ENCODE assay signal across 17 mouse cellular contexts in genomic region chr10:5527634-5528033, GRCm38 (mm10). TPM values are rescaled to one million over a fixed set of nuclear protein-coding genes. Genes with fewer than 3 reads are reported as not detected.
A peak's percentile ranks its signal among the peaks of the same experiment; 100 is the strongest.
DNase-seq lines count a peak whose midpoint lies in the region; ATAC-seq and TF ChIP-seq lines count a peak whose summit lies in the region.
"Had no signal": no experiment of that assay in that cellular context is flagged by ENCODE, and none has a peak within 500 bp of the region (broad histone marks: within the 10 kb centered on the region; RNA-seq: fewer than 3 reads in every experiment).

No protein-coding gene starts in this region.

- H3K27ac ChIP-seq in kidney, embryonic 15.5 days: no peak overlapping the region
- no peak overlapping the region for H3K27ac ChIP-seq in CH12.LX (ENCODE audit: insufficient read depth, low read depth)
- H3K27ac ChIP-seq: forebrain, embryonic 15.5 days; macrophage; neural tube, embryonic 15.5 days had no signal

- H3K4me2 ChIP-seq in kidney, embryonic 15.5 days: no peak overlapping the region
- H3K4me2 ChIP-seq in CH12.LX (ENCODE audit: insufficient read depth, low read depth, poor library complexity, severe bottlenecking): no peak overlapping the region
- H3K4me2 ChIP-seq: forebrain, embryonic 15.5 days; neural tube, embryonic 15.5 days had no signal

- no peaks in the 10 kb centered on the region for H3K79me2 ChIP-seq in CH12.LX (replicated peaks; ENCODE audit: control insufficient read depth, extremely low read depth, insufficient read depth, poor library complexity, severe bottlenecking)

- peak; percentile 35 to 62 for DNase-seq in cerebellum, postnatal 14 days
- DNase-seq in kidney, postnatal 14 days: peak; percentile 6
- peak; percentile 65 for DNase-seq in 416B (ENCODE audit: low read depth)
- peak; percentile 39 for DNase-seq in CH12.LX (ENCODE audit: extremely low read depth)
- no peak for DNase-seq in urinary bladder, postnatal 14 days (ENCODE audit: low spot score)
- DNase-seq: adrenal gland, postnatal 25 days; liver; liver, postnatal 0 days; midbrain, embryonic 14.5 days had no signal

- no peaks in the 10 kb centered on the region for H3K9me3 ChIP-seq in kidney, embryonic 15.5 days (replicated peaks)
- H3K9me3 ChIP-seq in CH12.LX (replicated peaks; ENCODE audit: low read length): no peaks in the 10 kb centered on the region
- H3K9me3 ChIP-seq: forebrain, embryonic 15.5 days; neural tube, embryonic 15.5 days had no signal

- dilution Hi-C loops in CH12.LX (cut with MboI; ENCODE audit: extremely low pct_ligation_motif_present, extremely low pct_unique_long_range_greater_than_20kb, low sequenced_read_pairs): no loop called here

- no peak overlapping the region for H3K4me3 ChIP-seq in kidney, embryonic 15.5 days (replicated peaks)
- no peak overlapping the region for H3K4me3 ChIP-seq in CH12.LX (replicated peaks in 1 of 3; ENCODE audit: low read depth in 2 of 3, low read length in 2 of 3, poor library complexity in 1 of 3)
- H3K4me3 ChIP-seq: erythroblast, embryonic 14.5 days; forebrain, embryonic 15.5 days; myocyte; neural tube, embryonic 15.5 days had no signal

- TF ChIP-seq POLR2A in CH12.LX (IDR thresholded peaks at IDR 0.05; ENCODE audit: low read depth, low read length): no peak

- no peak for TF ChIP-seq RAD21 in CH12.LX (IDR thresholded peaks at IDR 0.05; ENCODE audit: low read depth, low read length)

- ATAC-seq in cerebellum, adult (ENCODE audit: insufficient number of reproducible peaks, low FRiP score, low TSS enrichment): no peak
- ATAC-seq in kidney, embryonic 15.5 days (replicated peaks; ENCODE audit: low FRiP score): no peak
- ATAC-seq: CD4-positive, CD25-positive, alpha-beta regulatory T cell, adult 4 months; forebrain, embryonic 15.5 days; liver, postnatal 0 days had no signal

- H3K36me3 ChIP-seq in kidney, embryonic 15.5 days: no peaks in the 10 kb centered on the region
- no peaks in the 10 kb centered on the region for H3K36me3 ChIP-seq in CH12.LX (replicated peaks in 1 of 2; ENCODE audit: control insufficient read depth in 1 of 2, insufficient read depth in 1 of 2, low read length in 1 of 2)
- H3K36me3 ChIP-seq: forebrain, embryonic 15.5 days; neural tube, embryonic 15.5 days had no signal

- 61% methylated on average over 4 of the region's 4 CpGs for WGBS in kidney, embryonic 15.5 days

- no peaks in the 10 kb centered on the region for H3K27me3 ChIP-seq in kidney, embryonic 15.5 days
- H3K27me3 ChIP-seq in CH12.LX (replicated peaks): no peaks in the 10 kb centered on the region
- H3K27me3 ChIP-seq: forebrain, embryonic 15.5 days; neural tube, embryonic 15.5 days had no signal

- in situ Hi-C loops in CH12.LX (cut with MboI; ENCODE audit: low pct_ligation_motif_present, low pct_unique_long_range_greater_than_20kb, low sequenced_read_pairs): no loop called here

- H3K4me1 ChIP-seq in kidney, embryonic 15.5 days: no peaks in the 10 kb centered on the region
- H3K4me1 ChIP-seq in CH12.LX (ENCODE audit: control insufficient read depth in 1 of 2, insufficient read depth in 2 of 2): peaks cover 3 to 40% of the 10 kb centered on the region in 2 experiments; a peak in 3 of 4 replicates
- H3K4me1 ChIP-seq: neural tube, embryonic 15.5 days had no signal

- no peak for TF ChIP-seq CTCF in CH12.LX (conservative IDR thresholded peaks at IDR 0.05 in 1 of 2, IDR thresholded peaks at IDR 0.05 in 1 of 2; ENCODE audit: low read depth in 2 of 2, low read length in 2 of 2)

- H3K9ac ChIP-seq in kidney, embryonic 15.5 days: no peak overlapping the region
- H3K9ac ChIP-seq in CH12.LX (ENCODE audit: insufficient read depth, low read depth): no peak overlapping the region
- H3K9ac ChIP-seq: forebrain, embryonic 15.5 days; liver, postnatal 0 days; neural tube, embryonic 15.5 days had no signal

- TF ChIP-seq EP300 in CH12.LX (IDR thresholded peaks at IDR 0.05; ENCODE audit: low read length): no peak

TF ChIP-seq in CH12.LX, 34 proteins besides CTCF, POLR2A, EP300 and RAD21:
- TF ChIP-seq MEF2A (IDR thresholded peaks at IDR 0.05; ENCODE audit: borderline replicate concordance, low read depth, low read length) (peak; percentile 33; the same call in 1 of the 2 replicates), USF1 (IDR thresholded peaks at IDR 0.05; ENCODE audit: low read depth, low read length) (no peak)

RNA-seq across cellular contexts. Expression of gene Syne1, which starts 23.6 kb away (rescaled TPM):
- 4.2 and 5.6 TPM in 2 replicates for polyA plus RNA-seq in kidney, embryonic 15.5 days (2015; fragmentation: Nextera tagmentation; extraction: Ambion mirVana)
- total RNA-seq in CH12.LX (2012; rRNA removed) (3.0 and 3.1 TPM in 2 replicates), CH12.LX (2014; rRNA removed) (3.6 TPM in 2 replicates)
- polyA plus RNA-seq in CH12.LX (2012; ENCODE audit: insufficient read length, low read depth): 6.0 and 7.6 TPM in 2 replicates
